ENCODE assay signal across 8 mouse cellular contexts in genomic region chr13:73764256-73764775, GRCm38 (mm10). TPM values are rescaled to one million over a fixed set of nuclear protein-coding genes. Genes with fewer than 3 reads are reported as not detected.
DNase-seq lines count a peak whose midpoint lies in the region; ATAC-seq lines count a peak whose summit lies in the region.

No protein-coding gene starts in this region.

- no peak overlapping the region for H3K27ac ChIP-seq in embryonic facial prominence, embryonic 11.5 days (replicated peaks; ENCODE audit: low read depth, low read length)
- no peak overlapping the region for H3K27ac ChIP-seq in hindbrain, embryonic 16.5 days (ENCODE audit: low read depth, low read length)
- H3K27ac ChIP-seq in liver, embryonic 13.5 days: peak overlapping the region; percentile 26

- H3K36me3 ChIP-seq in erythroblast, embryonic 14.5 days (ENCODE audit: control insufficient read depth): peaks cover 2% of the 10 kb centered on the region; the same call in 1 of the 2 replicates
- H3K36me3 ChIP-seq in embryonic facial prominence, embryonic 11.5 days (replicated peaks; ENCODE audit: control insufficient read depth, insufficient read depth, low read depth, low read length): no peaks in the 10 kb centered on the region
- no peaks in the 10 kb centered on the region for H3K36me3 ChIP-seq in hindbrain, embryonic 16.5 days (ENCODE audit: control insufficient read depth, insufficient read depth, low read length)
- H3K36me3 ChIP-seq in liver, embryonic 13.5 days: no peaks in the 10 kb centered on the region

- H3K4me1 ChIP-seq in erythroblast, embryonic 14.5 days (ENCODE audit: control insufficient read depth): peaks cover 18% of the 10 kb centered on the region
- no peaks in the 10 kb centered on the region for H3K4me1 ChIP-seq in embryonic facial prominence, embryonic 11.5 days (ENCODE audit: control insufficient read depth, insufficient read depth, low read length)
- H3K4me1 ChIP-seq in hindbrain, embryonic 16.5 days (ENCODE audit: control insufficient read depth, insufficient read depth, low read depth, low read length): peaks cover 12% of the 10 kb centered on the region
- peaks cover 59% of the 10 kb centered on the region for H3K4me1 ChIP-seq in liver, embryonic 13.5 days (replicated peaks)

- 3% methylated on average over 11 of the region's 11 CpGs for WGBS in embryonic facial prominence, embryonic 11.5 days
- 3% methylated on average over 11 of the region's 11 CpGs for WGBS in hindbrain, embryonic 16.5 days
- WGBS in liver, embryonic 13.5 days (ENCODE audit: insufficient replicate concordance): 12% methylated on average over 11 of the region's 11 CpGs

- DNase-seq in embryonic facial prominence, embryonic 11.5 days (ENCODE audit: low spot score): peak; percentile 67
- DNase-seq in liver, embryonic 13.5 days: no peak
- DNase-seq in retina, embryonic 14.5 days (ENCODE audit: low spot score): peak; percentile 55
- no peak for DNase-seq in gastrocnemius, postnatal 4 days (ENCODE audit: low spot score in 2 of 2)
- DNase-seq in right cerebral cortex, postnatal 14 days: no peak

- peak overlapping the region; percentile 66 for H3K4me3 ChIP-seq in erythroblast, embryonic 14.5 days (replicated peaks)
- H3K4me3 ChIP-seq in embryonic facial prominence, embryonic 11.5 days (ENCODE audit: low read depth, low read length): peak overlapping the region; percentile 51
- peak overlapping the region; percentile 68 for H3K4me3 ChIP-seq in hindbrain, embryonic 16.5 days (ENCODE audit: low read length)
- peak overlapping the region; percentile 68 for H3K4me3 ChIP-seq in liver, embryonic 13.5 days (replicated peaks)

- peak overlapping the region; percentile 84 for H3K9ac ChIP-seq in embryonic facial prominence, embryonic 11.5 days (replicated peaks; ENCODE audit: low read length)
- peak overlapping the region; percentile 76 for H3K9ac ChIP-seq in hindbrain, embryonic 16.5 days (ENCODE audit: low read depth, low read length)
- H3K9ac ChIP-seq in liver, embryonic 13.5 days: peak overlapping the region; percentile 81

- no peaks in the 10 kb centered on the region for H3K9me3 ChIP-seq in erythroblast, embryonic 14.5 days (ENCODE audit: control insufficient read depth, low read length)
- no peaks in the 10 kb centered on the region for H3K9me3 ChIP-seq in embryonic facial prominence, embryonic 11.5 days (replicated peaks; ENCODE audit: control insufficient read depth, low read length)
- H3K9me3 ChIP-seq in hindbrain, embryonic 16.5 days (ENCODE audit: control insufficient read depth, low read length): no peaks in the 10 kb centered on the region
- no peaks in the 10 kb centered on the region for H3K9me3 ChIP-seq in liver, embryonic 13.5 days (replicated peaks)

- ATAC-seq in erythroblast, adult 5-6 weeks (replicated peaks; ENCODE audit: low FRiP score, poor library complexity, severe bottlenecking): no peak
- 0 out of 2 replicates have a peak, but pooled peaks have one; percentile 7 for ATAC-seq in embryonic facial prominence, embryonic 11.5 days (replicated peaks; ENCODE audit: insufficient number of reproducible peaks, low FRiP score, low TSS enrichment, low read depth)
- ATAC-seq in hindbrain, embryonic 16.5 days: peak; percentile 8; the same call in 1 of the 2 replicates
- ATAC-seq in liver, embryonic 13.5 days (ENCODE audit: low read depth): no peak

- H3K27me3 ChIP-seq in erythroblast, embryonic 14.5 days (ENCODE audit: control insufficient read depth): peaks cover 4% of the 10 kb centered on the region; the same call in 1 of the 2 replicates
- H3K27me3 ChIP-seq in embryonic facial prominence, embryonic 11.5 days (ENCODE audit: control insufficient read depth, insufficient read depth, low read length): no peaks in the 10 kb centered on the region
- no peaks in the 10 kb centered on the region for H3K27me3 ChIP-seq in hindbrain, embryonic 16.5 days (replicated peaks; ENCODE audit: control insufficient read depth, insufficient read depth, low read length)
- H3K27me3 ChIP-seq in liver, embryonic 13.5 days: no peaks in the 10 kb centered on the region

- H3K4me2 ChIP-seq in embryonic facial prominence, embryonic 11.5 days (ENCODE audit: low read depth, low read length): peak overlapping the region; percentile 65
- H3K4me2 ChIP-seq in hindbrain, embryonic 16.5 days (ENCODE audit: low read length): peak overlapping the region; percentile 81
- H3K4me2 ChIP-seq in liver, embryonic 13.5 days: peak overlapping the region; percentile 94

RNA-seq across cellular contexts. Expression of gene Slc12a7, which starts 31.4 kb away (rescaled TPM):
- 0.04 and 0.20 TPM in 2 replicates for polyA plus RNA-seq in erythroblast, embryonic 14.5 days (2012)
- total RNA-seq in erythroblast, adult 5-6 weeks (2015; ENCODE audit: low replicate concordance): 0.58 and 8.4 TPM in 2 replicates
- 0.43 and 0.56 TPM in 2 replicates for total RNA-seq in erythroblast, adult 5-6 weeks (2017; ENCODE audit: low replicate concordance)
- 39.6 TPM in 2 replicates for polyA plus RNA-seq in embryonic facial prominence, embryonic 11.5 days (2014; fragmentation: Nextera tagmentation; extraction: Ambion mirVana)
- polyA plus RNA-seq in hindbrain, embryonic 16.5 days (2015; fragmentation: Nextera tagmentation; extraction: Ambion mirVana): 7.7 and 10.2 TPM in 2 replicates
- 6.9 and 9.2 TPM in 2 replicates for polyA plus RNA-seq in liver, embryonic 13.5 days (2015; fragmentation: Nextera tagmentation; extraction: Ambion mirVana)
- total RNA-seq in gastrocnemius, postnatal 4 days (2021): 10 to 100 TPM; 11.8 to 13.3 TPM

RNA-seq across cellular contexts. Expression of gene Slc6a19, which starts 59.7 kb away (rescaled TPM):
- polyA plus RNA-seq in erythroblast, embryonic 14.5 days (2012): not detected in 2 replicates
- not detected in 2 replicates for total RNA-seq in erythroblast, adult 5-6 weeks (2015; ENCODE audit: low replicate concordance)
- total RNA-seq in erythroblast, adult 5-6 weeks (2017; ENCODE audit: low replicate concordance): not detected in 2 replicates
- 0.08 and 0.32 TPM in 2 replicates for polyA plus RNA-seq in embryonic facial prominence, embryonic 11.5 days (2014; fragmentation: Nextera tagmentation; extraction: Ambion mirVana)
- polyA plus RNA-seq in hindbrain, embryonic 16.5 days (2015; fragmentation: Nextera tagmentation; extraction: Ambion mirVana): 0.21 and 0.50 TPM in 2 replicates
- 0.44 and 0.87 TPM in 2 replicates for polyA plus RNA-seq in liver, embryonic 13.5 days (2015; fragmentation: Nextera tagmentation; extraction: Ambion mirVana)
- under 1 TPM; 0.08 to 0.29 TPM for total RNA-seq in gastrocnemius, postnatal 4 days (2021)

Comparison
In these comparisons a context has a peak if more than half of its experiments do, and no peak if none do; other contexts are left out.
1. ATAC-seq: peak in embryonic facial prominence, embryonic 11.5 days (single experiment) and hindbrain, embryonic 16.5 days (single experiment); none in erythroblast, adult 5-6 weeks (single experiment) and liver, embryonic 13.5 days (single experiment).
2. DNase-seq: peak in embryonic facial prominence, embryonic 11.5 days (single experiment) and retina, embryonic 14.5 days (single experiment); none in liver, embryonic 13.5 days (single experiment), gastrocnemius, postnatal 4 days (0 of 2) and right cerebral cortex, postnatal 14 days (single experiment).
3. Peak in every context shown above with its lines, with median percentiles within 50 percentile points of each other: H3K4me3 ChIP-seq, H3K4me2 ChIP-seq and H3K9ac ChIP-seq.